Comparison of ENCODE assay signal across 8 mouse cellular contexts in genomic region chr2:145822013-145822782, GRCm38 (mm10).
DNase-seq lines count a peak whose midpoint lies in the region; ATAC-seq and TF ChIP-seq lines count a peak whose summit lies in the region.

No protein-coding gene starts in this region.

- H3K9me3 ChIP-seq in heart, embryonic 16.5 days (replicated peaks; ENCODE audit: control insufficient read depth, low read length): no peaks in the 10 kb centered on the region
- no peaks in the 10 kb centered on the region for H3K9me3 ChIP-seq in liver, embryonic 15.5 days (replicated peaks)
- no peaks in the 10 kb centered on the region for H3K9me3 ChIP-seq in stomach, postnatal 0 days (ENCODE audit: control insufficient read depth, low read length)

- WGBS in heart, embryonic 16.5 days: 52% methylated on average over 15 of the region's 15 CpGs
- WGBS in liver, embryonic 15.5 days (ENCODE audit: insufficient replicate concordance): 31% methylated on average over 15 of the region's 15 CpGs
- WGBS in stomach, postnatal 0 days: 67% methylated on average over 15 of the region's 15 CpGs

- no peak for TF ChIP-seq EP300 in stomach, postnatal 0 days (optimal IDR thresholded peaks at IDR 0.05)

- no peak overlapping the region for H3K27ac ChIP-seq in heart, embryonic 16.5 days (ENCODE audit: low read length)
- H3K27ac ChIP-seq in liver, embryonic 15.5 days (replicated peaks): no peak overlapping the region
- H3K27ac ChIP-seq in stomach, postnatal 0 days (replicated peaks): peak overlapping the region; percentile 81

- peaks cover 10% of the 10 kb centered on the region for H3K4me1 ChIP-seq in heart, embryonic 16.5 days (ENCODE audit: control insufficient read depth, insufficient read depth, low read length)
- no peaks in the 10 kb centered on the region; the same call in 1 of the 2 replicates for H3K4me1 ChIP-seq in liver, embryonic 15.5 days (replicated peaks)
- H3K4me1 ChIP-seq in stomach, postnatal 0 days (replicated peaks; ENCODE audit: control insufficient read depth, insufficient read depth): no peaks in the 10 kb centered on the region

- 0 out of 2 replicates have a peak, but pooled peaks have one; percentile 34 for ATAC-seq in heart, embryonic 16.5 days (replicated peaks; ENCODE audit: extremely low read depth, insufficient read depth, low FRiP score)
- ATAC-seq in liver, embryonic 15.5 days (ENCODE audit: insufficient read depth): no peak
- 0 out of 2 replicates have a peak, but pooled peaks have one; percentile 19 for ATAC-seq in stomach, postnatal 0 days (ENCODE audit: low FRiP score, low TSS enrichment)
- ATAC-seq in megakaryocyte-erythroid progenitor cell, adult 5-6 weeks (replicated peaks; ENCODE audit: low FRiP score, low TSS enrichment, poor library complexity, severe bottlenecking): no peak

- peak overlapping the region; percentile 39; the same call in 1 of the 2 replicates for H3K9ac ChIP-seq in heart, embryonic 16.5 days (ENCODE audit: low read length)
- H3K9ac ChIP-seq in liver, embryonic 15.5 days: no peak overlapping the region
- H3K9ac ChIP-seq in stomach, postnatal 0 days (ENCODE audit: low read length): no peak overlapping the region

- no peak overlapping the region; the same call in 1 of the 2 replicates for H3K4me3 ChIP-seq in heart, embryonic 16.5 days (ENCODE audit: low read length)
- peak overlapping the region; percentile 24 for H3K4me3 ChIP-seq in liver, embryonic 15.5 days (replicated peaks)
- no peak overlapping the region for H3K4me3 ChIP-seq in stomach, postnatal 0 days (ENCODE audit: low read depth, low read length)

- no peaks in the 10 kb centered on the region for H3K27me3 ChIP-seq in heart, embryonic 16.5 days (ENCODE audit: control insufficient read depth, insufficient read depth, low read length)
- 0 out of 2 replicates have a peak, but pooled peaks cover 4% of the 10 kb centered on the region for H3K27me3 ChIP-seq in liver, embryonic 15.5 days
- no peaks in the 10 kb centered on the region for H3K27me3 ChIP-seq in stomach, postnatal 0 days (ENCODE audit: control insufficient read depth, insufficient read depth, low read length)

- DNase-seq in spleen, postnatal 36 days (ENCODE audit: low spot score in 2 of 2): peak; percentile 10 to 34
- DNase-seq in spleen, postnatal 14 days (ENCODE audit: low spot score in 2 of 2): no peak
- no peak for DNase-seq in stomach, postnatal 0 days (ENCODE audit: low spot score)
- DNase-seq in ovary, postnatal 14 days (ENCODE audit: low spot score): no peak
- DNase-seq in frontal cortex, postnatal 36 days (ENCODE audit: low spot score in 2 of 2): no peak

- no peak for TF ChIP-seq CTCF in stomach, postnatal 0 days (IDR thresholded peaks at IDR 0.05; ENCODE audit: low read depth)

- peak overlapping the region; percentile 24; the same call in 1 of the 2 replicates for H3K4me2 ChIP-seq in heart, embryonic 16.5 days (ENCODE audit: low read depth, low read length)
- peak overlapping the region; percentile 32; the same call in 1 of the 2 replicates for H3K4me2 ChIP-seq in liver, embryonic 15.5 days
- peak overlapping the region; percentile 27 for H3K4me2 ChIP-seq in stomach, postnatal 0 days (replicated peaks; ENCODE audit: low read depth)

- no peaks in the 10 kb centered on the region; the same call in 1 of the 2 replicates for H3K36me3 ChIP-seq in heart, embryonic 16.5 days (ENCODE audit: control insufficient read depth, insufficient read depth)
- H3K36me3 ChIP-seq in liver, embryonic 15.5 days (replicated peaks): no peaks in the 10 kb centered on the region
- no peaks in the 10 kb centered on the region for H3K36me3 ChIP-seq in stomach, postnatal 0 days (ENCODE audit: control insufficient read depth, insufficient read depth, low read length)

Comparison
In these comparisons a context has a peak if more than half of its experiments do, and no peak if none do; other contexts are left out.
1. DNase-seq: peak in spleen, postnatal 36 days (2 of 2); none in spleen, postnatal 14 days (0 of 2), stomach, postnatal 0 days (single experiment), ovary, postnatal 14 days (single experiment) and frontal cortex, postnatal 36 days (0 of 2).
2. ATAC-seq: peak in heart, embryonic 16.5 days (single experiment) and stomach, postnatal 0 days (single experiment); none in liver, embryonic 15.5 days (single experiment) and megakaryocyte-erythroid progenitor cell, adult 5-6 weeks (single experiment).
3. Peak in every context shown above with its lines, with median percentiles within 50 percentile points of each other: H3K4me2 ChIP-seq.